Mouse (Mus musculus): ENCODE measurements around the gene Olfr530. TPM values are rescaled to one million over a fixed set of nuclear protein-coding genes. Genes with fewer than 3 reads are reported as not detected.

Olfr530 gene
- polyA plus RNA-seq (2012; rRNA removed), result not detected in 2 replicates

GRCm38 (mm10) chr7:140376231-140376630 is at the start of gene Olfr530:
Olfr530 (minus strand) TSS chr7:140376331.
- WGBS, result 40% methylated on average over 1 of the region's 1 CpGs
- Histone ChIP-seq H3K4me3 (replicated peaks; ENCODE audit: extremely low read depth, low read depth, low read length) (no peak within 1 kb of the TSS), H3K4me1 (ENCODE audit: control insufficient read depth, insufficient read depth, low read length) (no peaks in the 10 kb centered on the region)
- TF ChIP-seq CTCF (IDR thresholded peaks at IDR 0.05; ENCODE audit: insufficient read depth, low read length), result no peak
- no peak for TF ChIP-seq POLR2A (IDR thresholded peaks at IDR 0.05; ENCODE audit: borderline replicate concordance, extremely low read depth, low read depth, low read length)
- DNase-seq, result no peak

GRCm38 (mm10) chr7:140421539-140421938 is 45.4 kb upstream of the Olfr530 start, which contains the start of gene Olfr532:
Olfr532 (minus strand) TSS chr7:140421639.
- 86% methylated on average over 1 of the region's 1 CpGs for WGBS
- Histone ChIP-seq H3K4me1 (ENCODE audit: control insufficient read depth, insufficient read depth, low read length) (no peaks in the 10 kb centered on the region), H3K4me3 (replicated peaks; ENCODE audit: extremely low read depth, low read depth, low read length) (no peak within 1 kb of the TSS)
- DNase-seq, result no peak
- TF ChIP-seq CTCF (IDR thresholded peaks at IDR 0.05; ENCODE audit: insufficient read depth, low read length), result no peak
- TF ChIP-seq POLR2A (IDR thresholded peaks at IDR 0.05; ENCODE audit: borderline replicate concordance, extremely low read depth, low read depth, low read length), result no peak

- WGBS, result 72% methylated on average over 1 of the region's 1 CpGs
- no peak within 1 kb of the TSS for H3K4me3 ChIP-seq (replicated peaks; ENCODE audit: extremely low read depth, low read depth, low read length)
- TF ChIP-seq POLR2A (IDR thresholded peaks at IDR 0.05; ENCODE audit: borderline replicate concordance, extremely low read depth, low read depth, low read length) (no peak), CTCF (IDR thresholded peaks at IDR 0.05; ENCODE audit: insufficient read depth, low read length) (no peak)
- H3K4me1 ChIP-seq (ENCODE audit: control insufficient read depth, insufficient read depth, low read length), result no peaks in the 10 kb centered on the region
- no peak for DNase-seq
Observed at GRCm38 (mm10) chr7:140402818-140403217, 26.7 kb upstream of the Olfr530 start, which contains the start of gene Olfr531. Olfr531 (minus strand) TSS chr7:140402918.

- Histone ChIP-seq H3K4me1 (ENCODE audit: control insufficient read depth, insufficient read depth, low read length) (no peaks in the 10 kb centered on the region), H3K4me3 (replicated peaks; ENCODE audit: extremely low read depth, low read depth, low read length) (no peak overlapping the region)
- DNase-seq, result no peak
- WGBS, result 89% methylated on average over 2 of the region's 2 CpGs
- TF ChIP-seq POLR2A (IDR thresholded peaks at IDR 0.05; ENCODE audit: borderline replicate concordance, extremely low read depth, low read depth, low read length) (no peak), CTCF (IDR thresholded peaks at IDR 0.05; ENCODE audit: insufficient read depth, low read length) (no peak)
Observed at GRCm38 (mm10) chr7:140376911-140377310, 780 bp upstream of the Olfr530 start.

- no peak for TF ChIP-seq POLR2A (IDR thresholded peaks at IDR 0.05; ENCODE audit: borderline replicate concordance, extremely low read depth, low read depth, low read length)
- no peak for TF ChIP-seq CTCF (IDR thresholded peaks at IDR 0.05; ENCODE audit: insufficient read depth, low read length)
- 58% methylated on average over 4 of the region's 4 CpGs for WGBS
- no peak overlapping the region for H3K4me3 ChIP-seq (replicated peaks; ENCODE audit: extremely low read depth, low read depth, low read length)
- H3K4me1 ChIP-seq (ENCODE audit: control insufficient read depth, insufficient read depth, low read length), result no peaks in the 10 kb centered on the region
- no peak for DNase-seq
Observed at GRCm38 (mm10) chr7:140374300-140374699, 1.8 kb downstream of the Olfr530 start.

- 58% methylated on average over 3 of the region's 3 CpGs for WGBS
- no peak within 1 kb of the TSS for H3K4me3 ChIP-seq (replicated peaks; ENCODE audit: extremely low read depth, low read depth, low read length)
- DNase-seq, result no peak
Observed at GRCm38 (mm10) chr7:140361571-140361970, 14.6 kb downstream of the Olfr530 start, which contains the start of gene Olfr60. Olfr60 (minus strand) TSS chr7:140361671.

GRCm38 (mm10) chr7:140333717-140334116 is 42.4 kb downstream of the Olfr530 start, which contains the start of gene Olfr527:
Olfr527 (plus strand) TSS chr7:140334017.
- TF ChIP-seq CTCF (IDR thresholded peaks at IDR 0.05; ENCODE audit: insufficient read depth, low read length), result no peak
- TF ChIP-seq POLR2A (IDR thresholded peaks at IDR 0.05; ENCODE audit: borderline replicate concordance, extremely low read depth, low read depth, low read length), result no peak
- Histone ChIP-seq H3K4me3 (replicated peaks; ENCODE audit: extremely low read depth, low read depth, low read length) (no peak within 1 kb of the TSS), H3K4me1 (ENCODE audit: control insufficient read depth, insufficient read depth, low read length) (no peaks in the 10 kb centered on the region)
- 82% methylated on average over 2 of the region's 2 CpGs for WGBS
- DNase-seq, result no peak

More at GRCm38 (mm10) chr7:140361571-140361970, 14.6 kb downstream of the Olfr530 start, which contains the start of gene Olfr60:
- TF ChIP-seq CTCF (IDR thresholded peaks at IDR 0.05; ENCODE audit: insufficient read depth, low read length) (no peak), POLR2A (IDR thresholded peaks at IDR 0.05; ENCODE audit: borderline replicate concordance, extremely low read depth, low read depth, low read length) (no peak)
- no peaks in the 10 kb centered on the region for H3K4me1 ChIP-seq (ENCODE audit: control insufficient read depth, insufficient read depth, low read length)

- Histone ChIP-seq H3K4me1 (ENCODE audit: control insufficient read depth, insufficient read depth, low read length) (no peaks in the 10 kb centered on the region), H3K4me3 (replicated peaks; ENCODE audit: extremely low read depth, low read depth, low read length) (no peak overlapping the region)
- DNase-seq, result no peak
- TF ChIP-seq CTCF (IDR thresholded peaks at IDR 0.05; ENCODE audit: insufficient read depth, low read length) (no peak), POLR2A (IDR thresholded peaks at IDR 0.05; ENCODE audit: borderline replicate concordance, extremely low read depth, low read depth, low read length) (no peak)
- 28% methylated on average over 1 of the region's 1 CpGs for WGBS
Observed at GRCm38 (mm10) chr7:140329766-140330304, 46.3 kb downstream of the Olfr530 start.

Other genes starting within 250 kb of the Olfr530 start
- 14.7 and 18.2 TPM in 2 replicates for gene Mtg1, start 238.8 kb downstream of the Olfr530 start, polyA plus RNA-seq (2012; rRNA removed)
- 0.25 and 0.27 TPM in 2 replicates for gene Sprn, start 221.5 kb downstream of the Olfr530 start, polyA plus RNA-seq (2012; rRNA removed)
- not detected in 2 replicates for gene Olfr522, start 211.6 kb downstream of the Olfr530 start, polyA plus RNA-seq (2012; rRNA removed)
- gene Olfr523, start 203.1 kb downstream of the Olfr530 start, polyA plus RNA-seq (2012; rRNA removed), result not detected in 2 replicates
- not detected in 2 replicates for gene Olfr524, start 170.4 kb downstream of the Olfr530 start, polyA plus RNA-seq (2012; rRNA removed)
- gene Cd163l1, start 158.1 kb downstream of the Olfr530 start, polyA plus RNA-seq (2012; rRNA removed), result 1.7 and 2.8 TPM in 2 replicates
- 0.58 and 0.78 TPM in 2 replicates for gene 5830411N06Rik, start 129.0 kb downstream of the Olfr530 start, polyA plus RNA-seq (2012; rRNA removed)
- gene Olfr525, start 55.5 kb downstream of the Olfr530 start, polyA plus RNA-seq (2012; rRNA removed), result not detected in 2 replicates
- not detected in 2 replicates for gene Olfr527, start 42.3 kb downstream of the Olfr530 start, polyA plus RNA-seq (2012; rRNA removed)
- gene Olfr60, start 14.7 kb downstream of the Olfr530 start, polyA plus RNA-seq (2012; rRNA removed), result 0.32 TPM in 1 of 2 replicates, not detected in the other
- not detected in 2 replicates for gene Olfr531, start 26.6 kb upstream of the Olfr530 start, polyA plus RNA-seq (2012; rRNA removed)
- not detected in 2 replicates for gene Olfr532, start 45.3 kb upstream of the Olfr530 start, polyA plus RNA-seq (2012; rRNA removed)
- not detected in 2 replicates for gene Olfr533, start 87.0 kb upstream of the Olfr530 start, polyA plus RNA-seq (2012; rRNA removed)
- not detected in 2 replicates for gene Olfr535, start 107.9 kb upstream of the Olfr530 start, polyA plus RNA-seq (2012; rRNA removed)
- not detected in 2 replicates for gene Olfr536, start 131.1 kb upstream of the Olfr530 start, polyA plus RNA-seq (2012; rRNA removed)
- gene Olfr538, start 191.6 kb upstream of the Olfr530 start, polyA plus RNA-seq (2012; rRNA removed), result not detected in 2 replicates
- gene Olfr46, start 224.9 kb upstream of the Olfr530 start, polyA plus RNA-seq (2012; rRNA removed), result not detected in 2 replicates

All from lung, adult 2 months (tissue).